Mouse (Mus musculus) C2C12 (cell line): ENCODE measurements around the gene Nxph4. TPM values are rescaled to one million over a fixed set of nuclear protein-coding genes. Genes with fewer than 3 reads are reported as not detected.

Experiments used
- H3K27me3 ChIP-seq: one replicate; pipeline ENCODE4 v1.6.1; 2011; ENCODE audit not compliant: control insufficient read depth, insufficient read depth, insufficient read length
- H3K36me3 ChIP-seq: one replicate; pipeline ENCODE4 v1.6.1; 2011; ENCODE audit not compliant: control insufficient read depth, insufficient read depth
- H3K4me3 ChIP-seq: one replicate; pipeline ENCODE4 v1.5.1; 2011; ENCODE audit warnings: mild to moderate bottlenecking, control low read depth; ENCODE audit not compliant: poor library complexity, insufficient read depth, severe bottlenecking
- H3K79me2 ChIP-seq: one replicate; pipeline ENCODE4 v1.6.1; 2011; ENCODE audit not compliant: control insufficient read depth, insufficient read depth
- H3K79me3 ChIP-seq: one replicate; pipeline ENCODE4 v1.6.1; 2011; ENCODE audit warnings: low read depth, control low read depth
- H3ac ChIP-seq: one replicate; pipeline ENCODE3; 2011; ENCODE audit warnings: low read depth; ENCODE audit not compliant: control insufficient read depth, insufficient read length
- CEBPB ChIP-seq: IDR thresholded peaks from one replicate; pipeline ENCODE4 v1.6.1; 2011; ENCODE audit warnings: low read depth, mild to moderate bottlenecking, control low read depth, moderate library complexity
- CTCF ChIP-seq: IDR thresholded peaks from one replicate; pipeline ENCODE4 v1.5.1; 2011; ENCODE audit not compliant: control insufficient read depth, insufficient read depth, insufficient read length
- FOSL1 ChIP-seq: IDR thresholded peaks from one replicate; pipeline ENCODE4 v1.8.0; 2011; ENCODE audit warnings: mild to moderate bottlenecking, low read length; ENCODE audit not compliant: poor library complexity, insufficient read depth, severe bottlenecking
- MAX ChIP-seq: IDR thresholded peaks from one replicate; pipeline ENCODE4 v1.6.1; 2011; ENCODE audit warnings: mild to moderate bottlenecking, control low read depth
- MYOD1 ChIP-seq: IDR thresholded peaks from one replicate; pipeline ENCODE4 v1.6.1; 2011; ENCODE audit warnings: low read depth; ENCODE audit not compliant: control insufficient read depth, insufficient read length
- MYOG ChIP-seq: IDR thresholded peaks from one replicate; pipeline ENCODE4 v1.6.1; 2011; ENCODE audit not compliant: control insufficient read depth, insufficient read length; ENCODE audit errors: extremely low read depth
- USF1 ChIP-seq: IDR thresholded peaks from one replicate; pipeline ENCODE4 v1.6.1; 2011; ENCODE audit warnings: low read depth, mild to moderate bottlenecking, control low read depth, moderate library complexity
- polyA plus RNA-seq: library from polyadenylated mRNA; unstranded; fragments of >200 nt; fragmentation: generic; extraction: Trizol; gene quantifications from one replicate; pipeline ENCODE4 v1.2.1, GENCODE M21; 2012; ENCODE audit warnings: missing spikeins

Gene Nxph4
- polyA plus RNA-seq, 1 experiment = 1.2 TPM

DNA sequence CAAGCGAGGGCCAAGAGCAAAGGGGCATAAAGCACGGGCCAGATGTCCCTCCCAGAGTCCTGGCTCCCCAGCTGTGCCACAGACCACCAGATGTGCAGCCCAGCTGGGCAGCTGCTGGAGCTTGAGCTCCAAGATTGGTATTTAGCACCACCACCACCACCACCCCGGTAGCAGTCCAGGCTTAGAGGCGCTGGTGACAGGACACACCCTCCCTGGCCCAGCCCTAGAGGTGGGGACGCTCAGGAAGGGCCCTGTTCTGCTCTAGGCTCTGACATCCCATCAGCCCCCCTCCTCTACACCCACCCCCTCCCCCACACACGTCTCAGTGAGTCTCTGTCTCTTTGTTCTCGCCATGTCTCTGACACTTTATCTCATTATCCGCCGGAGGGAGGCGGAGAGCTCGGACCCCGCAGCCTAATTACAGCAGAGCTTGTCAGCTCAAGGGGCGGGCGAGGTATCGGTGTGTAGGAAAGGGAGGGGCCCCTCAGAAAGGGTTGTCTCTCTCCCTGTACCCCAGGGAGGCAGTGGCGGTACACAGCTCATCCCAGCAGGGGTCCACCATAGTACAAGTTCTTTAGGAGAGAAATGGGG, 20.8 kb downstream of the Nxph4 start:
- Histone ChIP-seq H3ac (peak overlapping the region; percentile 25), H3K36me3 (peaks cover 18% of the 10 kb centered on the region), H3K4me3 (no peak overlapping the region), H3K79me3 (no peaks in the 10 kb centered on the region), H3K79me2 (no peaks in the 10 kb centered on the region), H3K27me3 (no peaks in the 10 kb centered on the region)
- TF ChIP-seq MYOG (no peak), USF1 (no peak), CEBPB (no peak), FOSL1 (no peak)

DNA sequence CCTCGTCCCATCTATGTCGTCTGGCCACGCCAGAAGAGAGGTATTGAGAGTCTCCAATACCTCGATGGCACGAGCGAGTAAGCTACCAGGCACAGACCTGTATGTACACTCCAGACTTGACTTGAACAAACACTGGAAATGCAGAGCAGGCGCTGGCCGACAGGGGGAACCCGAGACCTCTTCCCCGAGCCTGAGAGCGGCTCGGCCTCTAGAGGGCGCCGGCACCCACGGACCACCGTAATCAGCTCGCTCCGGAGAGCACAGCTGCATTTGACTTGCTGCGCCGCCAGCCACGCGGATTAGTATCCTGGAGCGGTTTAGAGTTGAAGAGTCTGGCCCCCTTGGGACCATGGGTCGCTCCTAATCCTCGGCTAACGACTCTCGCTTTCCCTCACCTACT, 21.5 kb downstream of the Nxph4 start:
- Histone ChIP-seq H3K79me2 (no peaks in the 10 kb centered on the region), H3K4me3 (no peak overlapping the region), H3ac (no peak overlapping the region), H3K36me3 (peaks cover 10% of the 10 kb centered on the region), H3K79me3 (no peaks in the 10 kb centered on the region), H3K27me3 (no peaks in the 10 kb centered on the region)
- no peak for TF ChIP-seq FOSL1
- TF ChIP-seq MYOD1 = peak; percentile 43
- TF ChIP-seq CEBPB = no peak
- peak; percentile 100 for TF ChIP-seq CTCF
- peak; percentile 45 for TF ChIP-seq MAX

DNA sequence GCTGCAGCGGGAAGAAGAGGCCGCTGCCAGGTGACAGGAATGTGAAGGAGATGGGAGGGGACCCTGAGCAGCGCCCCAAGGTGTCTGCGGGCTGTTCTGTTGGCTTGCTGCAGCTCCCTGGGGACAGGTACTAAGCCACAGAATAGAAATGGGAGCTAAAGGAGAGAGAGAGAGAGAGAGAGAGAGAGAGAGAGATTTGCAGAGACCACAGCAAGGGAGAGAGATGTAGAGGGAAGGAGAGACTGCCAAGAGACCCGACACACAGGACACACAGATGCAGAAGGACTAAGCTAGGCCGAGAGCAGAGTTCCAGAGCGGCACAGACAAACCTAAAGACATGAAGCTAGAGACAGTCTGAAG, 22.1 kb downstream of the Nxph4 start:
- no peaks in the 10 kb centered on the region for H3K27me3 ChIP-seq
- peak overlapping the region; percentile 81 for H3ac ChIP-seq
- TF ChIP-seq CTCF = no peak
- TF ChIP-seq MYOD1 = no peak
- no peak for TF ChIP-seq USF1
- no peak for TF ChIP-seq CEBPB
- TF ChIP-seq FOSL1 = no peak
- TF ChIP-seq MYOG = no peak
- no peak for TF ChIP-seq MAX

DNA sequence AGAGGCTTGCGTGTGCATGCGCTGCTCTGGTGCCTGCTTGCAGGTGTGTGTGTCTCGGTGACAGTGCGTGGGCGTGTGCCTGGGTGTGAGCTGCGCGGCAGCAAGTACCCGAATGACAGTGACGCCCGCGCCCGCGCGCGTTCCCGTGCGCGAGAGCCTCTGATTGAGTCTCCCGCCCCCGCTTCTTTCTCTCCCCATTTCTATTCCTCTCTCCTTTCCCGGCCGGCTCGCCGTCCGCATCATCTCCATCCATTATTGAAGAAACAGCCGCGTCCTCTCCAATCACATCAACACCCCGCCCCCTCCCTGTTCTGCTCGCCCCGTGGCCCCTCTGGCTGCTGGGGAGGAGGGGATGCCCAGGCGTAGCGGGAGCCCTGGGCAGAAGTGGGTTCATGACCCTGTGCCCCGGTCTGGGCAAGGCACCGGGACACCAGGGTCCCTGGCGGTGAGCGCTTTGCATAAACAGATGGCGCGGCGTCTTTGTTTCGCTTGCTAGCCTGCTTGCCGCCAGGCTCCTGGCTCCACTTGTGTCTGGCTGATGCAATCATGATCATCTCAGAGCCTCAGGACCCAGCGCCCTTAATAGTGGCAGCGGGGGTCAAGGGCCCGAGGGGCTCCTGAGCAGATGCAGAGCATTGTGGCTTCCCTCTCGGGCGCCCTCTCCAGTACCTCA, 22.6 kb downstream of the Nxph4 start:
- Histone ChIP-seq H3K79me2 (no peaks in the 10 kb centered on the region), H3K4me3 (peak overlapping the region; percentile 31), H3K27me3 (no peaks in the 10 kb centered on the region), H3K79me3 (no peaks in the 10 kb centered on the region), H3ac (peak overlapping the region; percentile 81), H3K36me3 (peaks cover under 1% of the 10 kb centered on the region)
- TF ChIP-seq MYOG = no peak
- no peak for TF ChIP-seq CTCF
- TF ChIP-seq MAX = no peak
- no peak for TF ChIP-seq CEBPB
- no peak for TF ChIP-seq USF1
- no peak for TF ChIP-seq MYOD1
- no peak for TF ChIP-seq FOSL1

More for the DNA sequence above, 22.1 kb downstream of the Nxph4 start:
- no peaks in the 10 kb centered on the region for H3K79me2 ChIP-seq
- no peaks in the 10 kb centered on the region for H3K79me3 ChIP-seq
- peak overlapping the region; percentile 31 for H3K4me3 ChIP-seq
- H3K36me3 ChIP-seq = peaks cover 5% of the 10 kb centered on the region

DNA sequence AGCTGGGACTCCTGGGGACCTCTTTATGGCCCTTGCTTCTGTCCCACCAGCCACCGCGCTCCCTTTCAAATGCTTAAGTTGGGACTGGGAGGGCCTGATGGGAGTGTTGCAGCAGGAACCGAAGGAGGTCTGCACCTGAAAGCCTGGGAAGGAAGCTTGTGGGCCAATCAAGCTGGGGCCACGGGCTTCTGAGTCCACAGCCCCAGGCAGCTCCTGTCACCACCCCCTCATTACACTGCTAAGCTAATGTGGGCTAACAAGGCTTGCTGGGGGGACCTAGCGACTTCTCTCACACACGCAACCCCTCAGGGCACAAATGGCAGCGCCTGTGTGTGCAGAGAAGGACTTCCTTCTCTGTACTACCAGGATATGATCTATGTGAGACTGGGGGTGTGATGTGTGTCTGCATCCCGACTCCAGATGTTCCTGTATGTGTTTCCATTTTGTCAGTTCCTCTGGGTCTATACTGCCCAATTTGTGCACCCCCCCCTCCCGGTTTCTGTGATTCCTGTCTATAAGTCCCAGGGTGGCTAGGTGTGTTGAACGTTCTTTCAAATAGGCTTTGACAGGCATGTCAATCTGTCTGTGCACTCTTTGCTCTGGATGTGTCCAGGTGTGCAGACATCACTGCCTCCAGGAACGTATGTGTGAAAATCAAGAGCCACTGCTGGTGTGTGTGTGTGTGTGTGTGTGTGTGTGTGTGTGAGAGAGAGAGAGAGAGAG, 23.3 kb downstream of the Nxph4 start:
- H3K79me2 ChIP-seq = no peaks in the 10 kb centered on the region
- TF ChIP-seq MAX (no peak), CTCF (no peak), MYOG (no peak), USF1 (no peak), CEBPB (no peak), MYOD1 (no peak), FOSL1 (no peak)
- no peaks in the 10 kb centered on the region for H3K27me3 ChIP-seq
- H3K36me3 ChIP-seq = no peaks in the 10 kb centered on the region
- peak overlapping the region; percentile 31 for H3K4me3 ChIP-seq
- H3ac ChIP-seq = no peak overlapping the region
- H3K79me3 ChIP-seq = no peaks in the 10 kb centered on the region
